Mouse (Mus musculus) heart, embryonic 11.5 days (tissue): Measurements from ENCODE around the gene Gm11983. TPM values are rescaled to one million over a fixed set of nuclear protein-coding genes. Genes with fewer than 3 reads are reported as not detected.
"Not testable (repeated sequence)": the region's sequence is repeated elsewhere in the genome, so short reads cannot be mapped to it uniquely, and the experiment has no call there.

Experiments
- ATAC-seq: fragments of 200-750 bp; cut with Nextera tagmentation; replicated peaks from 2 replicates; pipeline ENCODE4 v1.8.0; 2017; ENCODE audit warnings: moderate library complexity; ENCODE audit not compliant: insufficient number of reproducible peaks, low FRiP score, low TSS enrichment
- H3K27ac ChIP-seq: fragments of 300-500 bp; sonication (generic); 2 replicates; pipeline ENCODE4 v1.5.1; 2014; ENCODE audit warnings: mild to moderate bottlenecking, low read depth, low read length
- H3K27me3 ChIP-seq: fragments of 300-500 bp; sonication (generic); 2 replicates; pipeline ENCODE4 v1.6.1; 2014; ENCODE audit warnings: mild to moderate bottlenecking, low read length, mixed read lengths; ENCODE audit not compliant: control insufficient read depth, insufficient read depth
- H3K36me3 ChIP-seq: fragments of 300-500 bp; sonication (generic); 2 replicates; pipeline ENCODE4 v1.6.1; 2014; ENCODE audit warnings: mild to moderate bottlenecking, low read length, moderate library complexity, mixed read lengths; ENCODE audit not compliant: control insufficient read depth, insufficient read depth
- H3K4me1 ChIP-seq: fragments of 300-500 bp; sonication (generic); 2 replicates; pipeline ENCODE4 v1.6.1; 2014; ENCODE audit warnings: low read length; ENCODE audit not compliant: control insufficient read depth, insufficient read depth
- H3K4me2 ChIP-seq: fragments of 300-500 bp; sonication (generic); 2 replicates; pipeline ENCODE4 v1.6.1; 2014; ENCODE audit warnings: mild to moderate bottlenecking, moderate library complexity
- H3K4me3 ChIP-seq: fragments of 300-500 bp; sonication (generic); 2 replicates; pipeline ENCODE4 v1.5.1; 2014; ENCODE audit warnings: low read depth, low read length
- H3K9ac ChIP-seq: fragments of 300-500 bp; sonication (generic); 2 replicates; pipeline ENCODE4 v1.6.1; 2014; ENCODE audit warnings: mild to moderate bottlenecking, low read depth, low read length, moderate library complexity
- H3K9me3 ChIP-seq: fragments of 300-500 bp; sonication (generic); replicated peaks from 2 replicates; pipeline ENCODE4 v1.6.1; 2016; ENCODE audit warnings: low read length; ENCODE audit not compliant: control insufficient read depth
- WGBS: fragments of 180-500 bp; shearing (Covaris S2); extraction: QIAGEN DNeasy Blood & Tissue Kit; methylation state at CpG from one replicate; pipeline ENCODE4 v1.1.7; 2014; ENCODE audit not compliant: insufficient replicate concordance; 5-methylcytosine and 5-hydroxymethylcytosine counted together
- polyA plus RNA-seq: library from polyadenylated mRNA; unstranded; fragments of >200 nt; fragmentation: Nextera tagmentation; extraction: Ambion mirVana; gene quantifications from 2 replicates; pipeline ENCODE4 v1.2.1, GENCODE M21; 2014

Gm11983 gene
- polyA plus RNA-seq, 1 experiment from 2014 or later, result not detected

- H3K27ac ChIP-seq, result no peak overlapping the region
- H3K36me3 ChIP-seq, result no peaks in the 10 kb centered on the region
- ATAC-seq, result no peak
- no peaks in the 10 kb centered on the region for H3K9me3 ChIP-seq
- H3K4me3 ChIP-seq, result no peak overlapping the region
- H3K4me1 ChIP-seq, result no peaks in the 10 kb centered on the region
- H3K4me2 ChIP-seq, result no peak overlapping the region
- no peak overlapping the region for H3K9ac ChIP-seq
- 67% methylated on average over 5 of the region's 5 CpGs for WGBS
- no peaks in the 10 kb centered on the region for H3K27me3 ChIP-seq
Observed at GRCm38 (mm10) chr11:6828196-6828595, 9.3 kb downstream of the Gm11983 start.

GRCm38 (mm10) chr11:6826157-6826556 is 11.3 kb downstream of the Gm11983 start:
- ATAC-seq, result no peak
- Histone ChIP-seq H3K36me3 (no peaks in the 10 kb centered on the region), H3K9me3 (no peaks in the 10 kb centered on the region), H3K9ac (no peak overlapping the region), H3K4me3 (no peak overlapping the region), H3K4me1 (no peaks in the 10 kb centered on the region), H3K4me2 (no peak overlapping the region), H3K27ac (no peak overlapping the region), H3K27me3 (no peaks in the 10 kb centered on the region)
- WGBS, result 82% methylated on average over 3 of the region's 3 CpGs

- H3K9ac ChIP-seq, result no peak overlapping the region
- no peak overlapping the region for H3K4me3 ChIP-seq
Observed at GRCm38 (mm10) chr11:6823176-6823575, 14.3 kb downstream of the Gm11983 start.

GRCm38 (mm10) chr11:6814486-6814885 is 23.0 kb downstream of the Gm11983 start:
- Histone ChIP-seq H3K4me3 (no peak overlapping the region), H3K27me3 (no peaks in the 10 kb centered on the region), H3K27ac (no peak overlapping the region), H3K36me3 (no peaks in the 10 kb centered on the region), H3K4me1 (no peaks in the 10 kb centered on the region), H3K9me3 (no peaks in the 10 kb centered on the region), H3K4me2 (no peak overlapping the region), H3K9ac (no peak overlapping the region)
- ATAC-seq, result no peak
- 86% methylated on average over 4 of the region's 4 CpGs for WGBS

More at GRCm38 (mm10) chr11:6823176-6823575, 14.3 kb downstream of the Gm11983 start:
- ATAC-seq, result no peak
- H3K9me3 ChIP-seq, result no peaks in the 10 kb centered on the region
- H3K4me2 ChIP-seq, result no peak overlapping the region
- 74% methylated on average over 2 of the region's 2 CpGs for WGBS
- no peaks in the 10 kb centered on the region for H3K27me3 ChIP-seq
- no peaks in the 10 kb centered on the region for H3K36me3 ChIP-seq
- H3K27ac ChIP-seq, result no peak overlapping the region
- no peaks in the 10 kb centered on the region for H3K4me1 ChIP-seq

GRCm38 (mm10) chr11:6802879-6803278 is 34.6 kb downstream of the Gm11983 start:
- H3K4me2 ChIP-seq, H3K4me1 ChIP-seq, H3K27ac ChIP-seq, H3K9me3 ChIP-seq, ATAC-seq, H3K9ac ChIP-seq, H3K27me3 ChIP-seq, H3K36me3 ChIP-seq, H3K4me3 ChIP-seq: not testable (repeated sequence)

GRCm38 (mm10) chr11:6790690-6791089 is 46.8 kb downstream of the Gm11983 start:
- Histone ChIP-seq H3K9ac (no peak overlapping the region), H3K27ac (no peak overlapping the region), H3K4me3 (no peak overlapping the region), H3K4me2 (no peak overlapping the region), H3K36me3 (no peaks in the 10 kb centered on the region), H3K4me1 (no peaks in the 10 kb centered on the region), H3K27me3 (no peaks in the 10 kb centered on the region), H3K9me3 (no peaks in the 10 kb centered on the region)
- WGBS, result 83% methylated on average over 3 of the region's 3 CpGs
- ATAC-seq, result no peak

Other genes starting within 250 kb of the Gm11983 start
- gene Nacad, start 231.6 kb downstream of the Gm11983 start, polyA plus RNA-seq, result 1.3 TPM in 2 replicates
- 43.7 and 45.8 TPM in 2 replicates for gene Tbrg4, start 211.6 kb downstream of the Gm11983 start, polyA plus RNA-seq
- gene Wap, start 199.0 kb downstream of the Gm11983 start, polyA plus RNA-seq, result not detected in 2 replicates
- 1.4 and 1.7 TPM in 2 replicates for gene Ramp3, start 179.1 kb downstream of the Gm11983 start, polyA plus RNA-seq
- gene Adcy1, start 225.8 kb upstream of the Gm11983 start, polyA plus RNA-seq, result 1.9 and 2.5 TPM in 2 replicates